Mouse (Mus musculus): Measurements from ENCODE around the gene Grin3b.
A peak's percentile ranks its signal among the peaks of the same experiment; 100 is the strongest.

Grin3b gene

GRCm38 (mm10) chr10:79988506-79989271 lies 18.2 kb downstream of the Grin3b start, which contains the start of gene Cnn2:
TSS of gene Cnn2 (plus strand) at chr10:79988584.
- no peak for DNase-seq (ENCODE audit: low read depth)

- no peak for DNase-seq (ENCODE audit: low read depth)
These were observed 18.8 kb downstream of the Grin3b start for GRCm38 (mm10) chr10:79989272-79989786.

- DNase-seq (ENCODE audit: low read depth), result no peak
These were observed 19.4 kb downstream of the Grin3b start for GRCm38 (mm10) chr10:79989870-79990269.

- DNase-seq (ENCODE audit: low read depth), result no peak
These were observed 20.6 kb downstream of the Grin3b start for GRCm38 (mm10) chr10:79991099-79991498.

- no peak for DNase-seq (ENCODE audit: low read depth)
These were observed 21.0 kb downstream of the Grin3b start for GRCm38 (mm10) chr10:79991548-79991947.

GRCm38 (mm10) chr10:79994397-79995115 lies 24.0 kb downstream of the Grin3b start:
- DNase-seq (ENCODE audit: low read depth), result no peak

GRCm38 (mm10) chr10:79995636-79996035 lies 25.1 kb downstream of the Grin3b start:
- no peak for DNase-seq (ENCODE audit: low read depth)

GRCm38 (mm10) chr10:79996272-79997033 lies 25.9 kb downstream of the Grin3b start, which contains the start of gene Abca7:
TSS of gene Abca7 (plus strand) at chr10:79996494.
- peak; percentile 81 for DNase-seq (ENCODE audit: low read depth)

- no peak for DNase-seq (ENCODE audit: low read depth)
These were observed 26.7 kb downstream of the Grin3b start for GRCm38 (mm10) chr10:79997034-79997760.

GRCm38 (mm10) chr10:79997819-79998218 lies 27.3 kb downstream of the Grin3b start:
- DNase-seq (ENCODE audit: low read depth), result no peak

- no peak for DNase-seq (ENCODE audit: low read depth)
These were observed 31.4 kb downstream of the Grin3b start for GRCm38 (mm10) chr10:80001945-80002344.

- DNase-seq (ENCODE audit: low read depth), result no peak
These were observed 32.3 kb downstream of the Grin3b start for GRCm38 (mm10) chr10:80002829-80003228.

GRCm38 (mm10) chr10:80003374-80004232 lies 33.1 kb downstream of the Grin3b start:
- no peak for DNase-seq (ENCODE audit: low read depth)

GRCm38 (mm10) chr10:80004233-80004705 lies 33.8 kb downstream of the Grin3b start:
- DNase-seq (ENCODE audit: low read depth), result no peak

GRCm38 (mm10) chr10:80011740-80012139 lies 41.2 kb downstream of the Grin3b start:
- DNase-seq (ENCODE audit: low read depth), result no peak

- no peak for DNase-seq (ENCODE audit: low read depth)
These were observed 43.1 kb downstream of the Grin3b start for GRCm38 (mm10) chr10:80013609-80014008.

GRCm38 (mm10) chr10:80014484-80015290 lies 44.2 kb downstream of the Grin3b start:
- no peak for DNase-seq (ENCODE audit: low read depth)

GRCm38 (mm10) chr10:80015583-80015982 lies 45.1 kb downstream of the Grin3b start:
- no peak for DNase-seq (ENCODE audit: low read depth)

GRCm38 (mm10) chr10:80016511-80016910 lies 46.0 kb downstream of the Grin3b start, which contains the start of gene Arhgap45:
TSS of gene Arhgap45 (plus strand) at chr10:80016653.
- DNase-seq (ENCODE audit: low read depth), result no peak

Measured in fibroblast of lung, adult 2 months (primary cell).